Mouse (Mus musculus): ENCODE measurements around the gene Btla. TPM values are rescaled to one million over a fixed set of nuclear protein-coding genes. Genes with fewer than 3 reads are reported as not detected.

The Btla gene
- polyA plus RNA-seq, 1 experiment from 2014 or later = 0.10 TPM

DNA sequence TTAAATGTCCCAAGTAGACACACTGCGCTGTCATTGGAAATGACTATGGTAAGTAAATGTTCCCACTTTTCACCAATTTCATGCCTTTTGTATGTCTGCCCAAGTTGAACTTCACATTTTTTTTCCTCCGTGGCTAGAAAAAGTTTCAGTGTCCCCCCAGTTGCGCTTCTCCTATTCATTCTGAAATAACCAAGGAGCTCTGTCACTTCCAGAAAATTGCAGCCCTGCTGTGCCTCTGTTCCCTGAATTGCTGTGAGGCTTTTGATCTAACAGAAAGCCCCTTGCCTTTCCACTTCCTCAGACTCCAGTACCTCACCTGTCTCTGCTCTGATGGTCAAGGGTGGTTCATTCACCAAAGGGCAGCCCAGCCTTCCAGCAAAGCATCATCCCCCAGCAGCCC lies 8.9 kb downstream of the Btla start:
- Histone ChIP-seq H3K36me3 (no peaks in the 10 kb centered on the region), H3K27ac (no peak overlapping the region), H3K4me3 (no peak overlapping the region), H3K9me3 (replicated peaks) (no peaks in the 10 kb centered on the region), H3K27me3 (ENCODE audit: low read depth, poor library complexity, severe bottlenecking) (no peaks in the 10 kb centered on the region), H3K4me1 (no peaks in the 10 kb centered on the region)
- DNase-seq (ENCODE audit: low spot score) = no peak
- WGBS = 88% methylated on average over 3 of the region's 3 CpGs

DNA sequence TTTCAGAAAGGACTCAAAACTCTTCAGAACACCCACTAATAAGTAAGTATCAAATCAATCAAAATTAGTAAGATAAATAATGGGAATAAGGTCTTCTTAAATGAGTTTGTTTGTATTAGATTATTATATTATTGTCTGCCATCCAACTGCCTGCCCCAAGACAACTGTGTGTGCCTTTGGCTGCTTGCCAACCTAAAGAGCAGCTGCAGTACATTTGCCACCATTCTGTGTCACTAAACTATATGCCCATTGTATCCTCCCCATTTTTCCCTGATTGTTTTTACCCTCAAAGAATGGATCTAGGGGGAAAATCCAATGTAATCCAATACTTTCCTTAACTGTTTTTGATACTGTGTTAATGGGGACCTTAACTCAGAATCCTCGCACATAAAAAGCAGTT lies 18.6 kb downstream of the Btla start:
- Histone ChIP-seq H3K4me1 (no peaks in the 10 kb centered on the region), H3K4me3 (no peak overlapping the region), H3K9me3 (replicated peaks) (no peaks in the 10 kb centered on the region), H3K27ac (no peak overlapping the region), H3K27me3 (ENCODE audit: low read depth, poor library complexity, severe bottlenecking) (no peaks in the 10 kb centered on the region), H3K36me3 (no peaks in the 10 kb centered on the region)
- no peak for DNase-seq (ENCODE audit: low spot score)
- 98% methylated on average over 1 of the region's 1 CpGs for WGBS

GRCm38 (mm10) chr16:45244930-45245472 lies 20.9 kb downstream of the Btla start:
- H3K4me3 ChIP-seq = no peak overlapping the region
- H3K27me3 ChIP-seq (ENCODE audit: low read depth, poor library complexity, severe bottlenecking) = no peaks in the 10 kb centered on the region
- no peak for DNase-seq (ENCODE audit: low spot score)
- WGBS = 82% methylated on average over 3 of the region's 3 CpGs
- no peaks in the 10 kb centered on the region for H3K36me3 ChIP-seq
- H3K9me3 ChIP-seq (replicated peaks) = no peaks in the 10 kb centered on the region
- no peaks in the 10 kb centered on the region for H3K4me1 ChIP-seq
- H3K27ac ChIP-seq = no peak overlapping the region

GRCm38 (mm10) chr16:45249761-45250160 lies 25.6 kb downstream of the Btla start:
- no peak overlapping the region for H3K4me3 ChIP-seq
- H3K27ac ChIP-seq = no peak overlapping the region
- no peaks in the 10 kb centered on the region for H3K36me3 ChIP-seq
- no peaks in the 10 kb centered on the region for H3K4me1 ChIP-seq
- 87% methylated on average over 2 of the region's 2 CpGs for WGBS
- H3K27me3 ChIP-seq (ENCODE audit: low read depth, poor library complexity, severe bottlenecking) = no peaks in the 10 kb centered on the region
- no peaks in the 10 kb centered on the region for H3K9me3 ChIP-seq (replicated peaks)
- no peak for DNase-seq (ENCODE audit: low spot score)

DNA sequence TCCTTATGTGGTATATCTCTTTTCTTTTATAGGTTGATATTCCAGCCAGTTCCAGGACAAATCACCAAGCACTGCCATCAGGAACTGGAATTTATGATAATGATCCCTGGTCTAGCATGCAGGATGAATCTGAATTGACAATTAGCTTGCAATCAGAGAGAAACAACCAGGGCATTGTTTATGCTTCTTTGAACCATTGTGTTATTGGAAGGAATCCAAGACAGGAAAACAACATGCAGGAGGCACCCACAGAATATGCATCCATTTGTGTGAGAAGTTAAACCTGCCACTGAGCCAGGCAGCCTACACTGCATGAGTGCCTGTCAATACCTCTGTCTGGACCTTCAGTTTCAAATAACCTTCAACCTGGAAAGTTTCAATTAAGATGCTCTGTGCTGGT lies 26.2 kb downstream of the Btla start:
- Histone ChIP-seq H3K27ac (no peak overlapping the region), H3K4me1 (no peaks in the 10 kb centered on the region), H3K9me3 (replicated peaks) (no peaks in the 10 kb centered on the region), H3K27me3 (ENCODE audit: low read depth, poor library complexity, severe bottlenecking) (no peaks in the 10 kb centered on the region), H3K4me3 (no peak overlapping the region), H3K36me3 (no peaks in the 10 kb centered on the region)
- DNase-seq (ENCODE audit: low spot score) = no peak

DNA sequence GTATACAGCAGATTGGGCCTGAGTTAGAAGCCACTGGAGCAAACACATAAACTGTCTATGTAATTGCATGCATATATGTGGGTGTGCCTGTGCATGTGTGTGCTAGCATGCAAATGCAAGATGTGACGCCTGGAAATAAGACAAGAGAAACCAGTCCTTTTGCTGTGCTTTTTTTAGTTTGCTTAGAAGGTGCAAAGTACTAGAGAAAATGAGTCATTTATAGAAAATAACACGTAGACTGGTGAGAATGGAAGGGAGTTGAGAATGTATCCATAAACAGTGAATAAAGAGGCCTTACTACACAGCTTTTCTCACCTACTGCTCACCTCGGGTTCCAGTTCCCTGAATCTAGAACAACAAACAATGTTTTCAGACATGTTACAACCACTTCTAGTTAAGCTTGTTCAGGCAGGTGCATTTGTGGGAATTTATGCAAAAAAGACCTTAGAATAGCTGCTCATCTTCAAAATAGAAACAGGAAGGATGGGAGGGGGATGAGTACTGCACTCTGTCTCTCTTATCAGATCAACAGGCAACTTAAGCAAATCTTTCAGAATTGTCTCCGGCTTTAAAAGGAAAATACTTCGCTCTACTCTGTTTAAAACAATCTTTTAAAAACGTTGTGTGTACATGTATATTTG lies 27.8 kb downstream of the Btla start:
- Histone ChIP-seq H3K36me3 (no peaks in the 10 kb centered on the region), H3K27me3 (ENCODE audit: low read depth, poor library complexity, severe bottlenecking) (no peaks in the 10 kb centered on the region), H3K9me3 (replicated peaks) (no peaks in the 10 kb centered on the region), H3K4me1 (no peaks in the 10 kb centered on the region), H3K27ac (no peak overlapping the region), H3K4me3 (no peak overlapping the region)
- 87% methylated on average over 6 of the region's 6 CpGs for WGBS
- no peak for DNase-seq (ENCODE audit: low spot score)

DNA sequence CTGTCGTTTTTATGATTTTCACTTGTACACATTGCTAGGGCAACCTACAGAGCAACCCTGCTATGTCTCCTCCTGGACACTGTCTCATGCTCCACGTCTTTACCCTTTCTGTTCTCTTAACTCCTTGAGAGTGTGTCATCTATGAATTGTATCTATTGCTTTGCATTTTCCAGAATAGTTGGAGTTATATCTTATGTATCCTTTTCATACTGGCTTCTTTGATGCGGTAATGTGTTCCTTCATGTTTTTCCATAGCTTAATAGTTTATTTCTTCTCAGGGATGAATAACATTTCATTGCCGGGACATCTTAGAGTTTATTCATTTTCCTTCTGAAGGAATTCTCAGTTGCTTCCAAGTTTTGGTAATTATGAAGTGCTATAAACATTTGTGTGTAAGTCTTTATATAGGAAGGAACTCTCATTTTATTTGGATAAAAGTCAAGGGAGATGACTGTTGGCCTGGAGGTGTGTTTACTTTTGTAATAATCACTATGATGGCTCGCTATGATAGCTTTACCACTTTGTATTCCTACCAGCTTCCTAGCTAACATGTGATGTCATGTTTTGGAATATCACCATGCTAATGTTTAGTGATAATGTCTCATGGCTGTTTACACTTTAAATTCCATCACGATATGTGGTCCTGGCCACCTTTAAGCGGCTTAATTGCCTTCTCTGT lies 31.2 kb downstream of the Btla start:
- 89% methylated on average over 7 of the region's 7 CpGs for WGBS
- Histone ChIP-seq H3K36me3 (no peaks in the 10 kb centered on the region), H3K27ac (no peak overlapping the region)

DNA sequence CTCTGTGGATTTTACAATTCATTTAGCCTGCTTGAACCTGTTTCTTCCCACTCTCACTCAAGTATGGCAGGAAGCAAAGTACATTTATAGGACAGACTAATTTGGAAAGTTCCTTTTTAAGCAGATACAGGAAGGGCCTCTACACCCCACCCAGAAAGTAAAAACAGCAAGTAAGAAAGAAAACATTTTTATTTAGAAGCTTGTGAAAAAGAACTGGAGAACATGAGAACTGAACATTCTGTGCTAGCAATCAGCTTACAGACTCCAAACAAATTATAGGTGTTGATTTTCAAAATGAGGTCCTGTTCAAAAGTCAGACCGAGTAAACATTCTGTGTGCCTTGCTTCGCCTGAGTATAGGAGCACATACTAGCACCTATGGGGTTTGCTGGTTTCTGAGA lies 32.8 kb downstream of the Btla start:
- WGBS = 91% methylated on average over 2 of the region's 2 CpGs
- H3K27ac ChIP-seq = no peak overlapping the region
- no peaks in the 10 kb centered on the region for H3K27me3 ChIP-seq (ENCODE audit: low read depth, poor library complexity, severe bottlenecking)
- H3K4me3 ChIP-seq = no peak overlapping the region
- H3K36me3 ChIP-seq = no peaks in the 10 kb centered on the region
- H3K4me1 ChIP-seq = no peaks in the 10 kb centered on the region
- no peak for DNase-seq (ENCODE audit: low spot score)
- H3K9me3 ChIP-seq (replicated peaks) = no peaks in the 10 kb centered on the region

More for the DNA sequence above, 31.2 kb downstream of the Btla start:
- no peak for DNase-seq (ENCODE audit: low spot score)
- Histone ChIP-seq H3K4me3 (no peak overlapping the region), H3K4me1 (no peaks in the 10 kb centered on the region), H3K9me3 (replicated peaks) (no peaks in the 10 kb centered on the region), H3K27me3 (ENCODE audit: low read depth, poor library complexity, severe bottlenecking) (no peaks in the 10 kb centered on the region)

GRCm38 (mm10) chr16:45257567-45257966 lies 33.5 kb downstream of the Btla start:
- no peak overlapping the region for H3K27ac ChIP-seq
- H3K9me3 ChIP-seq (replicated peaks) = no peaks in the 10 kb centered on the region
- no peak for DNase-seq (ENCODE audit: low spot score)
- no peaks in the 10 kb centered on the region for H3K36me3 ChIP-seq
- no peaks in the 10 kb centered on the region for H3K4me1 ChIP-seq
- no peak overlapping the region for H3K4me3 ChIP-seq
- 90% methylated on average over 1 of the region's 1 CpGs for WGBS
- H3K27me3 ChIP-seq (ENCODE audit: low read depth, poor library complexity, severe bottlenecking) = no peaks in the 10 kb centered on the region

DNA sequence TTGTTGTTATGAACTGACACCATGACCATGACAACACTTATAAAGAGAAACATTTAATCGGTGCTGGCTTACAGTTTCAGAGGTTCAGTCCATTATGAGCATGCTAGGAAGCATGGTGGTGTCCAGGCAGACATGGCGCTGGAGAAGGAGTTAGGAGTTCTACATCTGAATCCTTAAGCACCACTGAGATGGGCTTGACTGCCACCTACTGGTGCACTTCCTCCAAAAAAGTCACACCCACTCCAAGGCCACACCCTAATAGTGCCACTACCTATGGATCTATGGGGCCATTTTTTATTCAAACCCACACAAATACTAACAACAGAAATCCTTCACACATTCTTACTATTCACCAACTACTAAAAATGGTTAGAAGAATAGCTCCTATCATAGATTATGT lies 35.5 kb downstream of the Btla start:
- no peak for DNase-seq (ENCODE audit: low spot score)
- Histone ChIP-seq H3K36me3 (no peaks in the 10 kb centered on the region), H3K27me3 (ENCODE audit: low read depth, poor library complexity, severe bottlenecking) (no peaks in the 10 kb centered on the region), H3K9me3 (replicated peaks) (no peaks in the 10 kb centered on the region), H3K4me1 (no peaks in the 10 kb centered on the region), H3K27ac (no peak overlapping the region), H3K4me3 (no peak overlapping the region)
- WGBS = 86% methylated on average over 2 of the region's 2 CpGs

GRCm38 (mm10) chr16:45261321-45261720 lies 37.2 kb downstream of the Btla start:
- no peaks in the 10 kb centered on the region for H3K27me3 ChIP-seq (ENCODE audit: low read depth, poor library complexity, severe bottlenecking)
- no peak overlapping the region for H3K4me3 ChIP-seq
- DNase-seq (ENCODE audit: low spot score) = no peak
- WGBS = 74% methylated on average over 2 of the region's 2 CpGs
- H3K9me3 ChIP-seq (replicated peaks) = no peaks in the 10 kb centered on the region
- no peaks in the 10 kb centered on the region for H3K4me1 ChIP-seq
- H3K27ac ChIP-seq = no peak overlapping the region
- H3K36me3 ChIP-seq = no peaks in the 10 kb centered on the region

DNA sequence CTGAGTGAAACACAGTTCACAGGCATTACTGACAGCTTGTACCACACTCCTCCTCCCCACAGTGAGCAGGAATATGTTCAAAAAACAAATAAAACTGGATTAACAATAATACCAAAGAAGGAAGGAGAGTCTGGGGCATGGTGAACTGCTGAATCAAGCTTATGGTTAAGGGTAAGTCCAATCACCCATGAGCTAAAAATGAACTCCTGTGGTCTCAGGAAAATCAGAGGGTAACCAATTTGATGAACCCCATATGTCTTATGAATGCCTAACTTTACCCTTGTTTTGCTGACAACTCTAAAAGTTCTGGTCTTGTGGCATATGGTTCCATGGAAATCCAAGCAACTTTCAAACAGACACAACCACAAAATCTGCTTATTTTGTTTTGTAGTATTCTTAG lies 37.9 kb downstream of the Btla start:
- Histone ChIP-seq H3K36me3 (no peaks in the 10 kb centered on the region), H3K4me3 (no peak overlapping the region), H3K27ac (no peak overlapping the region), H3K9me3 (replicated peaks) (no peaks in the 10 kb centered on the region), H3K4me1 (no peaks in the 10 kb centered on the region), H3K27me3 (ENCODE audit: low read depth, poor library complexity, severe bottlenecking) (no peaks in the 10 kb centered on the region)
- DNase-seq (ENCODE audit: low spot score) = no peak

DNA sequence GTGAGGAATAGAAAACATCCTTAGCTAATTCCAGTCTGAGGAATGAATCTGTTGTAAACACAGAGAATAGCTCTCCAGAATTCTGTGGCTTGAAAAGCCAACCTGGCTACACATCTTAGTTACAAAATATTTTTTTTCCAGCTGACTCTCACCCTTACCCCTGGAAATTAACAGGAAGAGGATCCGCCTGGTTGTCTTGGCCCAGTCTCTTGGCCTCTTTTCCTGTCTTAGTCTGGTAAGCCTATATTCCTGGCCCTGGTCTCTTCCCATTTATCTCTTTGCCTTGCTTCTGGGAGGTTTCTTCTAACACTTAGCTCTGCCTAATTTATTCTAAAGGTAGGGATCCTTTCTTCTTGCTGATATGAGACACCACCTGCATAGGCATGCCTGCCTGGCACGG lies 45.8 kb downstream of the Btla start:
- Histone ChIP-seq H3K27me3 (ENCODE audit: low read depth, poor library complexity, severe bottlenecking) (no peaks in the 10 kb centered on the region), H3K9me3 (replicated peaks) (no peaks in the 10 kb centered on the region), H3K36me3 (no peaks in the 10 kb centered on the region), H3K27ac (no peak overlapping the region), H3K4me1 (no peaks in the 10 kb centered on the region), H3K4me3 (no peak overlapping the region)
- DNase-seq (ENCODE audit: low spot score) = no peak
- WGBS = 78% methylated on average over 2 of the region's 2 CpGs

DNA sequence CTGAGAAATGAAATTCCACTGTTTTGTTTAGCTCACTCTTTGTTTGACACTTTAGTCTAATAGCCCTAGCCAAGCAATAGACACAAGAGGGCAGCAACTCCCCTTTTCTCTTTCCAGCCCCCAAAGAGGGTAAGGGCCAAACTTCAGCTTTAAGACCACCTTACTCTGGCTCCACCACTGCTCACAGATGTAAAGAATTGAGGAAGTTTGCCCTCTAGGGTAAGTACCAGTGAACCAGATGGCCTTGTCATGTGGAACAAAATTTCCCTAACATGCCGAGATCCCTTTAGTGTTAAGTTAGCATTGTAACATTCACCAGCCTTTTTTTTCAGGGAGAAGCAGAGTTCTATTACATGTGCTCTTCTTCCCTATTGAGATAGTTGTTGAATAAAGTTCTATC lies 59.0 kb downstream of the Btla start:
- Histone ChIP-seq H3K9me3 (replicated peaks) (no peaks in the 10 kb centered on the region), H3K4me1 (no peaks in the 10 kb centered on the region), H3K27ac (no peak overlapping the region), H3K36me3 (no peaks in the 10 kb centered on the region), H3K4me3 (no peak overlapping the region), H3K27me3 (ENCODE audit: low read depth, poor library complexity, severe bottlenecking) (no peaks in the 10 kb centered on the region)
- WGBS = 73% methylated on average over 1 of the region's 1 CpGs
- no peak for DNase-seq (ENCODE audit: low spot score)

Measured in limb, embryonic 10.5 days (tissue).